Mouse (Mus musculus): ENCODE measurements at regions not wholly inside any gene's neighbourhood (a gene's known extent, or its start where the extent isn't known, plus 50 kb on each side); places are given as distances from the start of the nearest gene placed in this dataset.
"Not testable (repeated sequence)": the region's sequence is repeated elsewhere in the genome, so short reads cannot be mapped to it uniquely, and the experiment has no call there.

GRCm38 (mm10) chr1:18058211-18058971 is 87.3 kb downstream of the Crisp4 start:
- Histone ChIP-seq H3K27me3 (replicated peaks) (peaks cover 40% of the 10 kb centered on the region), H3K4me2 (peak overlapping the region; percentile 63), H3K9ac (no peak overlapping the region), H3K27ac (no peak overlapping the region), H3K4me3 (peak overlapping the region; percentile 39), H3K36me3 (no peaks in the 10 kb centered on the region), H3K9me3 (replicated peaks) (no peaks in the 10 kb centered on the region), H3K4me1 (no peaks in the 10 kb centered on the region)
- 2% methylated on average over 77 of the region's 77 CpGs for WGBS (ENCODE audit: insufficient replicate concordance)
- no peak for ATAC-seq

GRCm38 (mm10) chr1:18057646-18058210 is 88.0 kb downstream of the Crisp4 start:
- H3K27ac ChIP-seq, result no peak overlapping the region
- peak overlapping the region; percentile 39 for H3K4me3 ChIP-seq
- peak overlapping the region; percentile 63 for H3K4me2 ChIP-seq
- H3K9me3 ChIP-seq (replicated peaks), result no peaks in the 10 kb centered on the region
- H3K36me3 ChIP-seq, result no peaks in the 10 kb centered on the region
- ATAC-seq, result no peak
- no peak overlapping the region for H3K9ac ChIP-seq
- H3K4me1 ChIP-seq, result no peaks in the 10 kb centered on the region
- 6% methylated on average over 26 of the region's 26 CpGs for WGBS (ENCODE audit: insufficient replicate concordance)
- peaks cover 40% of the 10 kb centered on the region for H3K27me3 ChIP-seq (replicated peaks)

GRCm38 (mm10) chr1:18057003-18057402 is 88.7 kb downstream of the Crisp4 start:
- not testable (repeated sequence) for H3K27ac ChIP-seq; ATAC-seq; H3K9ac ChIP-seq; H3K4me3 ChIP-seq; H3K36me3 ChIP-seq; H3K9me3 ChIP-seq (replicated peaks); H3K4me1 ChIP-seq
- H3K4me2 ChIP-seq, result peak overlapping the region; percentile 63; the same call in 1 of the 2 replicates
- 10% methylated on average over 11 of the region's 11 CpGs for WGBS (ENCODE audit: insufficient replicate concordance)
- H3K27me3 ChIP-seq (replicated peaks), result peaks cover 40% of the 10 kb centered on the region

- no peak overlapping the region for H3K9ac ChIP-seq
- ATAC-seq, result no peak
Observed at GRCm38 (mm10) chr1:18030226-18030625, 115.5 kb downstream of the Crisp4 start.

GRCm38 (mm10) chr1:18012941-18013340 is 132.8 kb downstream of the Crisp4 start:
- not testable (repeated sequence) for H3K27me3 ChIP-seq (replicated peaks); ATAC-seq; H3K27ac ChIP-seq; H3K9me3 ChIP-seq (replicated peaks); H3K36me3 ChIP-seq; H3K4me2 ChIP-seq; H3K4me3 ChIP-seq; H3K4me1 ChIP-seq; H3K9ac ChIP-seq

More at GRCm38 (mm10) chr1:18030226-18030625, 115.5 kb downstream of the Crisp4 start:
- no peak overlapping the region for H3K4me3 ChIP-seq
- H3K27me3 ChIP-seq (replicated peaks), result no peaks in the 10 kb centered on the region
- 35% methylated on average over 3 of the region's 3 CpGs for WGBS (ENCODE audit: insufficient replicate concordance)
- no peak overlapping the region for H3K4me2 ChIP-seq
- H3K4me1 ChIP-seq, result no peaks in the 10 kb centered on the region
- H3K9me3 ChIP-seq (replicated peaks), result no peaks in the 10 kb centered on the region
- H3K36me3 ChIP-seq, result no peaks in the 10 kb centered on the region
- no peak overlapping the region for H3K27ac ChIP-seq

GRCm38 (mm10) chr1:17980604-17981003 is 165.1 kb downstream of the Crisp4 start:
- Histone ChIP-seq H3K9ac (no peak overlapping the region), H3K4me2 (no peak overlapping the region), H3K36me3 (no peaks in the 10 kb centered on the region), H3K4me1 (no peaks in the 10 kb centered on the region), H3K4me3 (no peak overlapping the region), H3K27ac (no peak overlapping the region), H3K27me3 (replicated peaks) (no peaks in the 10 kb centered on the region), H3K9me3 (replicated peaks) (no peaks in the 10 kb centered on the region)
- 9% methylated on average over 3 of the region's 3 CpGs for WGBS (ENCODE audit: insufficient replicate concordance)
- ATAC-seq, result no peak

GRCm38 (mm10) chr1:17978086-17978485 is 167.6 kb downstream of the Crisp4 start:
- 55% methylated on average over 2 of the region's 2 CpGs for WGBS (ENCODE audit: insufficient replicate concordance)
- no peak for ATAC-seq
- no peaks in the 10 kb centered on the region for H3K36me3 ChIP-seq
- H3K9me3 ChIP-seq (replicated peaks), result no peaks in the 10 kb centered on the region
- no peaks in the 10 kb centered on the region for H3K27me3 ChIP-seq (replicated peaks)
- H3K4me1 ChIP-seq, result no peaks in the 10 kb centered on the region
- H3K27ac ChIP-seq, result no peak overlapping the region
- H3K4me2 ChIP-seq, result no peak overlapping the region
- H3K4me3 ChIP-seq, result no peak overlapping the region
- no peak overlapping the region for H3K9ac ChIP-seq

- not testable (repeated sequence) for H3K9me3 ChIP-seq (replicated peaks); H3K27ac ChIP-seq; H3K4me1 ChIP-seq; H3K9ac ChIP-seq; H3K27me3 ChIP-seq (replicated peaks); H3K4me3 ChIP-seq; H3K36me3 ChIP-seq; H3K4me2 ChIP-seq; ATAC-seq
- WGBS (ENCODE audit: insufficient replicate concordance), result 89% methylated on average over 12 of the region's 21 CpGs
Observed at GRCm38 (mm10) chr1:17956881-17957280, 188.8 kb downstream of the Crisp4 start.

GRCm38 (mm10) chr1:17932108-17932810 is 213.4 kb downstream of the Crisp4 start:
- not testable (repeated sequence) for H3K36me3 ChIP-seq; H3K4me1 ChIP-seq; H3K27ac ChIP-seq; H3K9ac ChIP-seq; H3K9me3 ChIP-seq (replicated peaks); H3K27me3 ChIP-seq (replicated peaks); H3K4me2 ChIP-seq; ATAC-seq; H3K4me3 ChIP-seq
- 69% methylated on average over 4 of the region's 4 CpGs for WGBS (ENCODE audit: insufficient replicate concordance)
